Mouse (Mus musculus): Measurements from ENCODE around the gene Elfn2.

DNA sequence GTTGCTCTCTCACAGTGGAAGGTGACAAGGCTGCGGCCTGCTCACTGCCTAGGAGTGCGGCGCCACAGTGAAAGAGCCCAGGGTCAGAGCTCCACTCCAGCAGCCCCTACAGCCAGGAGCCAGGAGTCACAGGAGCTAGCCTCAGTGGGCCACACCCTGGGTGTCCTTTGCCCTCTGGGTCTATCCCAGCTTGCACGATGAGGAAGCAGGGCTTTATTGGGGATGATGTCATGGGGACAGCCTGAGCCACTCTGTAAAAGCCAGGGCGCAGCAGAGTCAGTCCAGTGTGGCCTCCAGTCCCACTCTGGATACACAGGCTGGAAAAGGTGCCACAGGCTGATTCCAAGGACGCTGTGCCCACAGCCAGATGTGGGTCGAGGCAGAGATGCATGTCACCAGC, 31.7 kb downstream of the Elfn2 start:
- TF ChIP-seq POLR2A (IDR thresholded peaks at IDR 0.05; ENCODE audit: borderline replicate concordance, insufficient read depth, low read length) (no peak), CTCF (IDR thresholded peaks at IDR 0.05; ENCODE audit: borderline replicate concordance, insufficient read depth, low read depth, low read length) (no peak)
